Mouse (Mus musculus): ENCODE data around the gene Abi3.

The Abi3 gene

GRCm38 (mm10) chr11:95838999-95839868, 3.0 kb downstream of the Abi3 start:
- DNase-seq (ENCODE audit: low read depth, low spot score), result no peak

GRCm38 (mm10) chr11:95838598-95838997, 3.7 kb downstream of the Abi3 start:
- DNase-seq (ENCODE audit: low read depth, low spot score), result no peak

GRCm38 (mm10) chr11:95837059-95837458, 5.2 kb downstream of the Abi3 start, which contains the start of gene Gngt2:
Gngt2 (plus strand) TSS chr11:95837216.
- no peak for DNase-seq (ENCODE audit: low read depth, low spot score)

GRCm38 (mm10) chr11:95836433-95836832, 5.8 kb downstream of the Abi3 start:
- DNase-seq (ENCODE audit: low read depth, low spot score), result no peak

- DNase-seq (ENCODE audit: low read depth, low spot score), result no peak
Measured at GRCm38 (mm10) chr11:95835832-95836231, 6.4 kb downstream of the Abi3 start.

- DNase-seq (ENCODE audit: low read depth, low spot score), result no peak
Measured at GRCm38 (mm10) chr11:95834742-95835710, 7.2 kb downstream of the Abi3 start.

GRCm38 (mm10) chr11:95834143-95834667, 8.1 kb downstream of the Abi3 start:
- DNase-seq (ENCODE audit: low read depth, low spot score), result peak; percentile 61

- DNase-seq (ENCODE audit: low read depth, low spot score), result no peak
Measured at GRCm38 (mm10) chr11:95833631-95834142, 8.6 kb downstream of the Abi3 start.

- no peak for DNase-seq (ENCODE audit: low read depth, low spot score)
Measured at GRCm38 (mm10) chr11:95833006-95833570, 9.2 kb downstream of the Abi3 start.

GRCm38 (mm10) chr11:95832129-95833005, 9.9 kb downstream of the Abi3 start:
- DNase-seq (ENCODE audit: low read depth, low spot score), result no peak

GRCm38 (mm10) chr11:95831641-95832040, 10.6 kb downstream of the Abi3 start:
- no peak for DNase-seq (ENCODE audit: low read depth, low spot score)

GRCm38 (mm10) chr11:95831276-95831619, 11.0 kb downstream of the Abi3 start:
- no peak for DNase-seq (ENCODE audit: low read depth, low spot score)

GRCm38 (mm10) chr11:95830411-95831275, 11.6 kb downstream of the Abi3 start:
- DNase-seq (ENCODE audit: low read depth, low spot score), result no peak

- DNase-seq (ENCODE audit: low read depth, low spot score), result no peak
Measured at GRCm38 (mm10) chr11:95829526-95830050, 12.7 kb downstream of the Abi3 start.

- no peak for DNase-seq (ENCODE audit: low read depth, low spot score)
Measured at GRCm38 (mm10) chr11:95828181-95828964, 13.9 kb downstream of the Abi3 start.

- DNase-seq (ENCODE audit: low read depth, low spot score), result no peak
Measured at GRCm38 (mm10) chr11:95827464-95828085, 14.7 kb downstream of the Abi3 start.

- no peak for DNase-seq (ENCODE audit: low read depth, low spot score)
Measured at GRCm38 (mm10) chr11:95827168-95827447, 15.2 kb downstream of the Abi3 start.
